Mouse (Mus musculus) testis, adult 2 months (tissue): Measurements from ENCODE around the gene Oaf. TPM values are rescaled to one million over a fixed set of nuclear protein-coding genes. Genes with fewer than 3 reads are reported as not detected.

Source experiments
- H3K27ac ChIP-seq: fragments of 200-500 bp; 2 replicates; pipeline ENCODE4 v1.5.1; 2012; ENCODE audit warnings: low read depth, low read length; ENCODE audit not compliant: control insufficient read depth, insufficient read depth
- H3K27me3 ChIP-seq: fragments of 200-500 bp; 2 replicates; pipeline ENCODE4 v1.6.1; 2012; ENCODE audit warnings: mild to moderate bottlenecking, low read length, moderate library complexity; ENCODE audit not compliant: control insufficient read depth, insufficient read depth
- H3K36me3 ChIP-seq: fragments of 200-500 bp; 2 replicates; pipeline ENCODE4 v1.6.1; 2012; ENCODE audit warnings: mild to moderate bottlenecking, low read length; ENCODE audit not compliant: control insufficient read depth, insufficient read depth
- H3K4me1 ChIP-seq: fragments of 200-500 bp; 2 replicates; pipeline ENCODE4 v1.6.1; 2012; ENCODE audit warnings: low read length; ENCODE audit not compliant: control insufficient read depth, insufficient read depth
- H3K4me3 ChIP-seq: fragments of 200-500 bp; 2 replicates; pipeline ENCODE4 v1.5.1; 2012; ENCODE audit warnings: low read depth, mild to moderate bottlenecking, low read length, moderate library complexity, mixed read lengths; ENCODE audit not compliant: control insufficient read depth
- CTCF ChIP-seq: fragments of 200-500 bp; IDR thresholded peaks from 2 replicates; pipeline ENCODE4 v1.5.1; 2012; ENCODE audit warnings: low read depth, mild to moderate bottlenecking, inconsistent platforms, low read length, moderate library complexity; ENCODE audit not compliant: control insufficient read depth, insufficient read depth, insufficient replicate concordance
- POLR2A ChIP-seq: fragments of 200-500 bp; IDR thresholded peaks from 2 replicates; pipeline ENCODE4 v1.6.1; 2012; ENCODE audit warnings: low read depth, mild to moderate bottlenecking, inconsistent platforms, low read length, moderate library complexity; ENCODE audit not compliant: control insufficient read depth
- polyA plus RNA-seq: library from polyadenylated mRNA; depleted of rRNA; stranded (reverse); fragments of >200 nt; gene quantifications from 2 replicates; pipeline ENCODE4 v1.2.3, GENCODE M21; 2012

Gene Oaf
- polyA plus RNA-seq, 1 experiment: 2.0 TPM

GRCm38 (mm10) chr9:43236576-43236975 is 3.1 kb downstream of the Oaf start:
- Histone ChIP-seq H3K4me3 (no peak overlapping the region), H3K27me3 (peaks cover 7% of the 10 kb centered on the region)

DNA sequence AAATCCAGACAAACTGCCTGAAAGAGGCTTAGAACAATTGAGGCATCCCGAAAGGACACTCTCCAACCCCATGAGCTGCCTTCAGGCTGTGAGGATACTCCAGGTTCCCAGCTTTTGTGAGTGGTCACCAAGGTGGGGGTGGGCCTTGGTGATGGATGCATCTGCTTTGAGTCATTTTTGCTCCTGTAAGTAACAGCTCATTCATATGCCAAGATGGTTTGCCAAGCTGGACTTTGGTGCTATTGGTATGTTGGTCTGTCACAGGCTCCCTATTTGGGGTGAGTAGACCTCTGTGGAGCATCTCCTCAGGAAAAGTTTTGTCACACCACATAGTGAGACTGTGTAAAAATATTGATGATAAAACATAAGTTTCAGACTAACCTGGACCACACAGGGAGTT is 3.6 kb downstream of the Oaf start:
- H3K4me1 ChIP-seq: peaks cover 7% of the 10 kb centered on the region
- H3K36me3 ChIP-seq: no peaks in the 10 kb centered on the region
- H3K4me3 ChIP-seq: no peak overlapping the region
- H3K27me3 ChIP-seq: peaks cover 7% of the 10 kb centered on the region
- H3K27ac ChIP-seq: no peak overlapping the region
- TF ChIP-seq CTCF (no peak), POLR2A (no peak)

More at GRCm38 (mm10) chr9:43236576-43236975, 3.1 kb downstream of the Oaf start:
- Histone ChIP-seq H3K36me3 (no peaks in the 10 kb centered on the region), H3K4me1 (peaks cover 7% of the 10 kb centered on the region), H3K27ac (no peak overlapping the region)
- TF ChIP-seq CTCF (no peak), POLR2A (no peak)

DNA sequence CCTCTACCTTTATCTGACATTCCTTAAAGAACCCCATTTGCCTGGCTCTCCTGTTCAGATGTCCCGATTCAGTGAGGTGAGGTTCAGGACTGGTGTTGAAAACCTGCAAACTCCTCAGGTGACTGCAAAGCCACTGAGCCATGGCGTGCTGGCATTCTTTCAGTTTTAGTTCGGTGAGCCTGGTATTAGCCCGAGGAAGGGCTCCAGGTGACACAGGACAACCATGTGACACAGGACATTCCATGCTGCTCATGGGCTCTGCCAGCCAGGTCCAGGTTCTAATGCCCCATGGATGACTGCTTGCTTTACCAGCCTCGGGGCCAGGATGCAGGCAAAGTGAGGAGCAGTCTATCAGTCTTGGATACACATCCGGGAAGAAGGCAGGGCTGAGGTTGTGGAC is 4.4 kb downstream of the Oaf start:
- no peaks in the 10 kb centered on the region for H3K36me3 ChIP-seq
- peaks cover 7% of the 10 kb centered on the region for H3K27me3 ChIP-seq
- TF ChIP-seq CTCF: no peak
- no peak for TF ChIP-seq POLR2A
- no peak overlapping the region for H3K4me3 ChIP-seq
- H3K27ac ChIP-seq: no peak overlapping the region
- peaks cover 7% of the 10 kb centered on the region for H3K4me1 ChIP-seq

DNA sequence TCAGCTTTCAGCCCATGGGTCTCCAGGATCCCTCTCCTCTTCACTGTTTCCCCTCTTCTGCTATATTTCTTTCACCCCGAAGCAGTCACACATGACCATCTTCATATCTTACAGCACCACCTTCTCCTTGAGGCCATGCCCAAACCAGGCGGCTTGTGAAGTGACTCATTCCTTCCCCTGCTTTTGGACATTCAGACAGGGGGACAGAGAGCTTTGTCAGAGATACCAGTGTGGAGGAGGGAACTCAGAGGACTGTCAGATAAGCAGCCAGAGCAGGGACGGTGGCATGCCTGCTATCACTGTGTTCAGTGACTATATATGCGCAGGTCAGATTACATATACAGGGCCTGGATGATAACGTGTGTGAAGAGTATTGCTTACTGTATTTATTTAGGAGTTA is 5.2 kb downstream of the Oaf start:
- Histone ChIP-seq H3K36me3 (no peaks in the 10 kb centered on the region), H3K4me1 (peaks cover 7% of the 10 kb centered on the region), H3K27ac (no peak overlapping the region), H3K4me3 (no peak overlapping the region), H3K27me3 (peaks cover 7% of the 10 kb centered on the region)
- TF ChIP-seq POLR2A (no peak), CTCF (no peak)

GRCm38 (mm10) chr9:43233515-43233914 is 6.2 kb downstream of the Oaf start:
- H3K27ac ChIP-seq: no peak overlapping the region
- H3K27me3 ChIP-seq: no peaks in the 10 kb centered on the region
- H3K36me3 ChIP-seq: no peaks in the 10 kb centered on the region
- H3K4me3 ChIP-seq: no peak overlapping the region
- TF ChIP-seq CTCF (no peak), POLR2A (no peak)
- H3K4me1 ChIP-seq: peaks cover under 1% of the 10 kb centered on the region; the same call in 1 of the 2 replicates

GRCm38 (mm10) chr9:43233044-43233443 is 6.7 kb downstream of the Oaf start:
- TF ChIP-seq CTCF (no peak), POLR2A (no peak)
- H3K27ac ChIP-seq: no peak overlapping the region
- no peaks in the 10 kb centered on the region for H3K27me3 ChIP-seq
- no peak overlapping the region for H3K4me3 ChIP-seq
- H3K36me3 ChIP-seq: no peaks in the 10 kb centered on the region
- no peaks in the 10 kb centered on the region for H3K4me1 ChIP-seq

GRCm38 (mm10) chr9:43232286-43232685 is 7.4 kb downstream of the Oaf start:
- Histone ChIP-seq H3K4me1 (no peaks in the 10 kb centered on the region), H3K4me3 (no peak overlapping the region), H3K27me3 (no peaks in the 10 kb centered on the region), H3K27ac (no peak overlapping the region), H3K36me3 (no peaks in the 10 kb centered on the region)
- TF ChIP-seq CTCF (no peak), POLR2A (no peak)

DNA sequence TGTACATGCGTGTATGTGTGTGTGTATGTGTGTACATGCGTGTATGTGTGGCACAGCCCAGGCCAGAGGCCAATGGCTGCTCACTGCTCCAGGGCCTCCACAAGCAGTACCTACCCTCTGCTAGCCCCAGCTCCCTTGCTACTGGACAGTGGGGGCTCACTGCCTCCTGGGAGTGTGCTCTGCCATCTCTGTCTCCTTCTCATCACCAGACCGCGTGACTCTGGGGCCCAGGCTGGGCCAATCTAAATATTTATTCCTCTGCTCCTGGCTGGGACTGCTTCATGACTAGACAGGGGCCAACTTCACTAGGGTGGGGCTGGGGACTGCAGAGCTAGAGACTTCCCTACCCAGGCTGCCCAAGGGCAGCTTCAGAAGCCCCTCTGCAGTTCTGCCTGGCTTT is 7.9 kb downstream of the Oaf start:
- H3K4me3 ChIP-seq: no peak overlapping the region
- H3K4me1 ChIP-seq: no peaks in the 10 kb centered on the region
- TF ChIP-seq CTCF (no peak), POLR2A (no peak)
- H3K27me3 ChIP-seq: no peaks in the 10 kb centered on the region
- no peaks in the 10 kb centered on the region for H3K36me3 ChIP-seq
- H3K27ac ChIP-seq: no peak overlapping the region
